Mouse (Mus musculus) MEL (cell line): ENCODE data around the gene Tubal3.

Source experiments
- CHD2 ChIP-seq: IDR thresholded peaks from 2 replicates; pipeline ENCODE4 v1.6.1; 2011; ENCODE audit warnings: low read length, improper control_type of control experiment
- CTCF ChIP-seq, 3 experiments: IDR thresholded peaks in 2 of 3; conservative IDR thresholded peaks in 1 of 3; 2 replicates each; pipeline ENCODE4 v1.5.1; 2011 to 2012; ENCODE audit warnings: low read length in 3 of 3, low read depth in 2 of 3, mild to moderate bottlenecking in 2 of 3, improper control_type of control experiment in 1 of 3, inconsistent platforms in 1 of 3, mixed read lengths in 1 of 3, moderate library complexity in 1 of 3; ENCODE audit not compliant: control insufficient read depth in 1 of 3, insufficient read depth in 1 of 3, poor library complexity in 1 of 3, severe bottlenecking in 1 of 3
- ELF1 ChIP-seq: IDR thresholded peaks from 2 replicates; pipeline ENCODE4 v1.6.1; 2014; ENCODE audit warnings: low read depth, mild to moderate bottlenecking, inconsistent platforms, low read length, improper control_type of control experiment, moderate library complexity
- EP300 ChIP-seq, 2 experiments: IDR thresholded peaks; 2 replicates each; pipeline ENCODE4 v1.6.1; 2011; ENCODE audit warnings: improper control_type of control experiment in 2 of 2, low read length in 2 of 2, low read depth in 1 of 2, mild to moderate bottlenecking in 1 of 2
- GABPA ChIP-seq: IDR thresholded peaks from 2 replicates; pipeline ENCODE4 v1.6.1; 2012; ENCODE audit warnings: low read depth, mild to moderate bottlenecking, inconsistent platforms, low read length, improper control_type of control experiment, moderate library complexity
- GATA1 ChIP-seq: IDR thresholded peaks from 2 replicates; pipeline ENCODE4 v1.6.1; 2011; ENCODE audit warnings: low read depth, low read length, improper control_type of control experiment
- MAX ChIP-seq: IDR thresholded peaks from 2 replicates; pipeline ENCODE4 v1.6.1; 2011; ENCODE audit warnings: low read length, improper control_type of control experiment
- NRF1 ChIP-seq: IDR thresholded peaks from 2 replicates; pipeline ENCODE4 v1.6.1; 2014; ENCODE audit warnings: low read depth, mild to moderate bottlenecking, inconsistent platforms, low read length, improper control_type of control experiment, moderate library complexity; ENCODE audit not compliant: poor library complexity, insufficient read depth, severe bottlenecking
- POLR2A ChIP-seq, 2 experiments: IDR thresholded peaks; 2 replicates each; pipeline ENCODE4 v1.6.1; 2011 to 2012; ENCODE audit warnings: low read length in 2 of 2, mild to moderate bottlenecking in 2 of 2, control low read depth in 1 of 2, improper control_type of control experiment in 1 of 2, low read depth in 1 of 2, moderate library complexity in 1 of 2; ENCODE audit not compliant: control insufficient read depth in 1 of 2, insufficient read depth in 1 of 2, poor library complexity in 1 of 2
- POLR2AphosphoS5 ChIP-seq: IDR thresholded peaks from 2 replicates; pipeline ENCODE4 v1.6.1; 2012; ENCODE audit warnings: low read depth, borderline replicate concordance, mild to moderate bottlenecking, inconsistent platforms, low read length, moderate library complexity, mixed read lengths
- SMC3 ChIP-seq: IDR thresholded peaks from 2 replicates; pipeline ENCODE4 v1.6.1; 2011; ENCODE audit warnings: low read depth, low read length, improper control_type of control experiment
- UBTF ChIP-seq: IDR thresholded peaks from 2 replicates; pipeline ENCODE4 v1.6.1; 2012; ENCODE audit warnings: low read depth, mild to moderate bottlenecking, inconsistent platforms, low read length, improper control_type of control experiment, moderate library complexity, borderline replicate concordance; ENCODE audit not compliant: insufficient read depth
- USF1 ChIP-seq: IDR thresholded peaks from 2 replicates; pipeline ENCODE4 v1.6.1; 2014; ENCODE audit warnings: low read depth, mild to moderate bottlenecking, inconsistent platforms, low read length, improper control_type of control experiment, moderate library complexity
- ZMIZ1 ChIP-seq: IDR thresholded peaks from 2 replicates; pipeline ENCODE4 v1.6.1; 2012; ENCODE audit warnings: low read depth, mild to moderate bottlenecking, inconsistent platforms, low read length, improper control_type of control experiment, moderate library complexity

DNA sequence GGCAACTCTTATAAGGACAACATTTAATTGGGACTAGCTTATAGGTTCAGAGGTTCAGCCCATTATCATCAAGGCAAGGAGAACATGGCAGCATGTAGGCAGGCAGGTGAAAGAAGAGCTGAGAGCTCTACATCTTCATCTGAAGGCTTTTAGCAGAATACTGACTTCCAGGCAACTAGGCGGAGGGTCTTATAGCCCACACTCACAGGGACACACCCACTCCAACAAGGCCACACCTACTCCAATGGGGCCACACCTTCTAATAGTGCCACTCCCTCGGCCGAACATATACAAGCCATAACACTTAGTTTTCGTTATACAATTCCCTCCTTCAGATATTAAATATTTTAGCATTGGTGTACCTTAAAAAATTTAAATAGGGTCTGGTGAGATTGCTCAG lies 45.2 kb upstream of the Tubal3 start:
- TF ChIP-seq CTCF (IDR thresholded peaks at IDR 0.05 in 2 of 3, conservative IDR thresholded peaks at IDR 0.05 in 1 of 3; ENCODE audit: control insufficient read depth in 1 of 3, insufficient read depth in 1 of 3, low read depth in 2 of 3, low read length in 3 of 3, poor library complexity in 1 of 3, severe bottlenecking in 1 of 3) (no peak), EP300 (IDR thresholded peaks at IDR 0.05; ENCODE audit: low read depth in 1 of 2, low read length in 2 of 2) (no peak), USF1 (no peak), GATA1 (no peak), ELF1 (no peak), POLR2AphosphoS5 (no peak), NRF1 (no peak), CHD2 (no peak), SMC3 (no peak), ZMIZ1 (no peak), MAX (no peak), UBTF (no peak), GABPA (no peak), POLR2A (IDR thresholded peaks at IDR 0.05; ENCODE audit: control insufficient read depth in 1 of 2, insufficient read depth in 1 of 2, low read depth in 1 of 2, low read length in 2 of 2, poor library complexity in 1 of 2) (no peak)
